Mouse (Mus musculus) left cerebral cortex, postnatal 10 days (tissue): ENCODE measurements around the gene Tcta. TPM values are rescaled to one million over a fixed set of nuclear protein-coding genes. Genes with fewer than 3 reads are reported as not detected.

ENCODE experiments used
- total RNA-seq, 2 experiments: library from RNA; stranded (reverse); gene quantifications; 2 replicates each; pipeline ENCODE4 v1.2.3; 2021

Tcta gene
- total RNA-seq, 2 experiments from 2014 or later = 58.0 to 59.3 TPM

Other genes with a start within 250 kb of the Tcta start
- gene Mst1, start 225.7 kb downstream of the Tcta start, total RNA-seq = not detected
- gene Rnf123, start 222.8 kb downstream of the Tcta start, total RNA-seq = 10 to 100 TPM; 91.1 to 94.2 TPM
- 10 to 100 TPM; 30.7 to 41.3 TPM for gene Apeh, start 211.6 kb downstream of the Tcta start, total RNA-seq
- 100 to 1,000 TPM; 139 to 142 TPM for gene Bsn, start 115.8 kb downstream of the Tcta start, total RNA-seq
- 100 to 1,000 TPM; 131 to 135 TPM for gene Dag1, start 42.2 kb downstream of the Tcta start, total RNA-seq
- 100 to 1,000 TPM; 118 to 122 TPM for gene Nicn1, start 15.7 kb downstream of the Tcta start, total RNA-seq
- 10 to 100 TPM; 22.5 to 23.5 TPM for gene Amt, start 9.3 kb downstream of the Tcta start, total RNA-seq
- 100 to 1,000 TPM; 209 to 216 TPM for gene Rhoa, start within 50 bp of the Tcta start, total RNA-seq
- gene Gpx1, start 32.7 kb upstream of the Tcta start, total RNA-seq = 10 to 100 TPM; 91.2 to 92.6 TPM
- gene Usp4, start 41.7 kb upstream of the Tcta start, total RNA-seq = 100 to 1,000 TPM; 122 to 125 TPM
- 1 to 10 TPM; 1.4 to 2.1 TPM for gene 1700102P08Rik, start 86.6 kb upstream of the Tcta start, total RNA-seq
- gene Ccdc36, start 122.3 kb upstream of the Tcta start, total RNA-seq = under 1 TPM; 0.19 to 0.26 TPM
- not detected for gene BC048562, start 130.3 kb upstream of the Tcta start, total RNA-seq
- gene Ccdc71, start 154.4 kb upstream of the Tcta start, total RNA-seq = 10 to 100 TPM; 38.7 to 39.6 TPM
- 10 to 100 TPM; 32.5 to 35.9 TPM for gene Klhdc8b, start 155.4 kb upstream of the Tcta start, total RNA-seq
- gene Lamb2, start 173.6 kb upstream of the Tcta start, total RNA-seq = 10 to 100 TPM; 29.6 to 34.2 TPM
- 100 to 1,000 TPM; 104 to 114 TPM for gene Usp19, start 184.4 kb upstream of the Tcta start, total RNA-seq
- gene Qars, start 201.5 kb upstream of the Tcta start, total RNA-seq = 10 to 100 TPM; 82.9 to 91.8 TPM
- 100 to 1,000 TPM; 125 to 131 TPM for gene Qrich1, start 210.6 kb upstream of the Tcta start, total RNA-seq